In genomic region chr7:36076021-36076441, GRCm38 (mm10) we compare ENCODE assay signal across 7 mouse cellular contexts.
A peak's percentile ranks its signal among the peaks of the same experiment; 100 is the strongest.
DNase-seq lines count a peak whose midpoint lies in the region; ATAC-seq and TF ChIP-seq lines count a peak whose summit lies in the region.

No protein-coding gene starts in this region.

- H3K4me1 ChIP-seq in heart, embryonic 16.5 days (ENCODE audit: control insufficient read depth, insufficient read depth, low read length): peaks cover 4% of the 10 kb centered on the region; the same call in 1 of the 2 replicates
- H3K4me1 ChIP-seq in cerebellum, adult 2 months (ENCODE audit: control insufficient read depth, insufficient read depth, low read length): no peaks in the 10 kb centered on the region

- TF ChIP-seq POLR2A in cerebellum, adult 2 months (IDR thresholded peaks at IDR 0.05; ENCODE audit: borderline replicate concordance, insufficient read depth, low read length): no peak

- TF ChIP-seq CTCF in cerebellum, adult 2 months (IDR thresholded peaks at IDR 0.05; ENCODE audit: borderline replicate concordance, insufficient read depth, low read depth, low read length): no peak

- no peaks in the 10 kb centered on the region for H3K36me3 ChIP-seq in heart, embryonic 16.5 days (ENCODE audit: control insufficient read depth, insufficient read depth)

- ATAC-seq in heart, embryonic 16.5 days (replicated peaks; ENCODE audit: extremely low read depth, insufficient read depth, low FRiP score): no peak

- no peak overlapping the region for H3K27ac ChIP-seq in heart, embryonic 16.5 days (ENCODE audit: low read length)
- no peak overlapping the region for H3K27ac ChIP-seq in cerebellum, adult 2 months (ENCODE audit: insufficient read depth, low read length)

- peak; percentile 38 for DNase-seq in ZHBTc4 (ENCODE audit: low read depth, low spot score)
- peak; percentile 73 for DNase-seq in embryo, embryonic 9.5 days (ENCODE audit: extremely low spot score)
- DNase-seq in lung, postnatal 36 days: peak; percentile 28
- no peak for DNase-seq in ovary, postnatal 10 days (ENCODE audit: low spot score)
- DNase-seq in spleen, postnatal 10 days (ENCODE audit: low spot score in 2 of 2): no peak
- DNase-seq in cerebellum, adult 2 months: no peak

- no peak overlapping the region for H3K9ac ChIP-seq in heart, embryonic 16.5 days (ENCODE audit: low read length)

- H3K9me3 ChIP-seq in heart, embryonic 16.5 days (replicated peaks; ENCODE audit: control insufficient read depth, low read length): 0 out of 2 replicates have a peak, but pooled peaks cover 4% of the 10 kb centered on the region

- H3K27me3 ChIP-seq in heart, embryonic 16.5 days (ENCODE audit: control insufficient read depth, insufficient read depth, low read length): peaks cover 4% of the 10 kb centered on the region; the same call in 1 of the 2 replicates
- H3K27me3 ChIP-seq in cerebellum, adult 2 months (ENCODE audit: control insufficient read depth, insufficient read depth, low read length): no peaks in the 10 kb centered on the region; the same call in 1 of the 2 replicates

- no peak overlapping the region for H3K4me3 ChIP-seq in heart, embryonic 16.5 days (ENCODE audit: low read length)
- no peak overlapping the region for H3K4me3 ChIP-seq in cerebellum, adult 2 months (replicated peaks; ENCODE audit: insufficient read depth, low read depth, low read length)

- WGBS in heart, embryonic 16.5 days: 5% methylated on average over 11 of the region's 11 CpGs
- 13% methylated on average over 11 of the region's 11 CpGs for WGBS in cerebellum, adult 2 months

- H3K4me2 ChIP-seq in heart, embryonic 16.5 days (ENCODE audit: low read depth, low read length): peak overlapping the region; percentile 39

Comparison
In these comparisons a context has a peak if more than half of its experiments do, and no peak if none do; other contexts are left out.
1. DNase-seq: peak in ZHBTc4 (single experiment), embryo, embryonic 9.5 days (single experiment) and lung, postnatal 36 days (single experiment); none in ovary, postnatal 10 days (single experiment), spleen, postnatal 10 days (0 of 2) and cerebellum, adult 2 months (0 of 2).